Mouse (Mus musculus) spleen, postnatal 36 days (tissue): ENCODE data around the gene I830077J02Rik.
"Not testable (repeated sequence)": the region's sequence is repeated elsewhere in the genome, so short reads cannot be mapped to it uniquely, and the experiment has no call there.

Experiments
- DNase-seq, 2 experiments: peaks; one replicate each; pipeline ENCODE4 v3.0.0; 2022; ENCODE audit warnings: low spot score in 2 of 2, mixed read lengths in 1 of 2

I830077J02Rik gene

DNA sequence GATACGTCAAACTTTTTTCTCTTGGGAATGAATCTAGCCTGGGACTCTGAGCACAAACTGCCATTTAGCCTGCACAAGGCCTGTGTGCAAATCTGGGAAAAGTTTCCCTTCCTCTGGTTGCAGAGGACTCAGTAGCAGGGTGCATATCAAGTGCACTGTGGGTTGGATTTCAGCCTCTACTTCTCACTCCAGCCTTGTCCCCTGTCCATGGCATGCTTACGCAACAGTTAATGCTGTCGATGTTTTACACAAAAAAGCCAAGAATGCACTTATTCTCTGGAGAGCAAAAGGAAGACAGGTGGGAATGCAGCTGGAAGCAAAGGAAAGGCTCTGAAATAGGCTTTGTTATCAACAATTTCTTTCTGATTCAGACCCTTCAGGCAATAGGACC is 14.1 kb downstream of the I830077J02Rik start:
- no peak for DNase-seq

DNA sequence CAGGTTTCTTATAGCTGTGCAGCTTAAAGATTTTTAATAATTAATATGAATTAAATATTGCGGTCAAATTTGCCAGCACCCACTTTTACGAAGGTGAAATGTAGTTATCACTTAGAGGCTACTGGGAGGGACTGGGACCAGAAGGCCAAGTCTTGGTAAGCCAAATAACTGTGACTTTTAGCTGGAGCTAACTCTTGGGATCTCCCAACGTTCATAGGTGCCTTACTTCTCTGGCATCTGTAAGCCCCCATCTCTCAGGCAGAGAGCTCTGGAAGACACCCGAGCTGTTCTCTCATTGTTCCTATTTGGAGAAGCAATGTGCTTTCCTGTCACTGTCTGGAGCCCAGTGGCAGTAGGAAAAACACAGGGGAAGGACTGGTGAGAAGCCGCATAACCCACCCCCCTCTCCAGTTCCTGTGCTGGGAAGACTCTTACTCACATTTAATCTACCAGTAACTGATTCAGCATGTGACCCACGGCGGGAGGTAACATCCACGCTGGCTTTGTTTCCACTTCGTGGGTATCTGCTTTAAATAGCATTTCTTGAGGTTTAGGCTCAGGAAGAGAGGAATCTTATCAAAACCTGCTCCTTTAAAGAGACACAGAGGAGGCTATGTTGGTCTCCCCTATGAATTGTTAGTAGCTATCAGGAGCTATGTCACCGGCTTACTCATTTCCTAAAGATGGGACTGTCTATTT is 14.7 kb downstream of the I830077J02Rik start:
- no peak for DNase-seq

DNA sequence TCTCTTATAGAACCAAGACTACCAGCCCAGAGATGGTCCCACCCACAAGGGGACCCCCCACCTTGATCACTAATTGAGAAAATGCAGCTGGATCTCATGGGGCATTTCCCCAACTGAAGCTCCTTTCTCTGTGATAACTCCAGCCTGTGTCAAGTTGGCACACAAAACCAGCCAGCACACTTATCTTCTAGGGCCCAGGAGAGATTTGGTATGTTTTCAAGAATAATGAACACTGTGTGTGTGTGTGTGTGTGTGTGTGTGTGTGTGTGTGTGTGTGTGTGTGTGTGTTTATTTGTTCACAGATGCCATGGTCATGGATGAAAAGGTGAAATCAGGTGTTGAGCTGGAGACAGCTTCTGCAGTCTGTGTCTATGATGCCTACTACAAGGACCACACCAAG is 16.0 kb downstream of the I830077J02Rik start:
- DNase-seq = not testable (repeated sequence)

DNA sequence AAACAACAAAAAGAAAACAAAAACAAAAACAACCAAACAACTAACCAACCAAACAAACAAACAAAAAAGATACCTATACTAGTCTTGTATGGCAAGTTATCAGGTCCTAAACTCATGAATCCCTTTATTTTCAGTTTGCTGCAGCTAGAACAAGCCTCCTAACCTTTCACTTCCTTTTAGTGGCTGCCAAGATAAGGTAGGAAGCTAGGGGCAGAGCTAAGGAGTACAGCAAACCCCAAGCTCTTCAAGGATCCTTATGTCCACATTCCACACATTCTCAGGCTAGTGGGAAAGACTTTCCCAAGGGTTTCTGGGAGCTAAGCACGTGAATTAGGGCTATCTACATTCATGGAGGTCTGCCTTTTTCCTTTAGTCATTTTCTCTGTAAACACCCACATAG is 17.2 kb downstream of the I830077J02Rik start:
- no peak for DNase-seq

DNA sequence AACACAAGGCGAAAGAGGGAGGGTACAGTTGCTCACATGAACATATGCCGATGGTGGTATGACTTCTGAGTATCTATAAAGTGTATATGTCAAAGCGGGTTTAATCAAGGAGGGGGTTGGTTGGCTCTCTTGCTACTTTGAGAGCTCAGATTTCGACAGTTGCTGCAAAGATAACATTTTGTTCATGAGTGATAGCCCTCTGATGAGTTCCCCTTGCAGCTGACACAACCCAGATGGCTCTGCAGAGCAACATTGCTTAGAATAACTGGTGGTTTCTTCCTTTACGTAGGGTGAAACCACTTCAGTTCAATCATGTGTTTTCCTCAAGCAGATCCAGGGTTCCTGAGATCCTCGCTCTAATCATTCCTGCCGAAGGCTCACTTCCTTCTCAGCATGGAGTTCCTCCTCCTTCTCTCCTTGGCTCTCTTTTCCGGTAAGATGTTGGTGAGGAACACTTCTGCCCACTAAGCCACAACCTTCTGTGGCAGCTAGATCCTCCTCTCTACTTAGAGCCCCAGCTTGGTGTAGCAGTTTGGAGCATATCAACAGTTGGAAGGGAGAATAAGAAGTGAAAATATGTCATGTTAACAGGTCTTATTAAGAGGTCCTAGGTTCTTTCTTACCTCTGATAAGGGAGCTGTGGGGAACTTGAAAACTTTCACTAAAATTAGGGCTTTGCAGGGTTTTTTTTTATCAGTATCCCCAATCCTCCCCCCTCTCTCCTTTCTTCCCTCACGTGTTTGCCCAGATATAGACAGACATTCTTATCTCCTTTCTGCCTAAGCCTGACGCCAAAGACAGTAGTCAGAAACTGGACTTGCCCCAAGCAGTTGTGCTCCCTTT is 18.4 kb downstream of the I830077J02Rik start:
- DNase-seq = no peak

DNA sequence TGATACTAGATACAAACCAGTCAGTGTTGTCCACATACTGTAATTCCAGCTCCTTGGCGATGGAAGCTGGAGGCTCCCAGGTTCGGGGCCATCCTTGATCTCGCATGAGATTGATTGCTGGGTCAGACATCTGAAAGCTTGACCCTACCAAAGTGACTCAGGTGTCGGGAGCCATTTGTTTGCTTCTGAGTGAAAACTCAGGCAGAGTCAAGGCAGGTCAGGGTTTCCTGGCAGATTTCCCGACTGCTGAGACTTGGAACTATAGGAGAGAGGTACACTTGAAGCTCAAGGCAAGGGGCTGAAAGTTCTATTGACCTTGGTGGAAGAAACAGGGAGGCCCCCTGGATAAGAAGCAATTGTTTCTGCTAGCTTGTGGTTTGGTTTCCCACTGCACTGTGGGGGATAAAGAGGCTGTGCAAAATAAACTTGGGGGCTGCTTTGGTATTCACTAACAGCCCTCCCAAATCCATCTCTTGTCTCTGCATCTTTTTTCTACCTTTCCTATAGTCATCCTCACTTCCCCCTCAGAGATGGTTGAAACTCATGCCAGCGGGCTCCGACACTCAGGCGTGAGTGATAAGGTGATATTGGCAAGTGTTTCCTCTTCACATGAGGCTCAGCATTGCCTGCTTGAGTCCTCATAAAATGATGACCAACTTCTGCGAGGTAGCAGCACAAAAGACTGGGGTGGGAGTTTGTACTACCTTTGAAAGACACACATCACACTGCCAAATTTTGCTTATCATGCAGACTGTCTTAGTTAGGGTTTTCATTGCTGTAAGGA is 20.2 kb downstream of the I830077J02Rik start:
- no peak for DNase-seq

DNA sequence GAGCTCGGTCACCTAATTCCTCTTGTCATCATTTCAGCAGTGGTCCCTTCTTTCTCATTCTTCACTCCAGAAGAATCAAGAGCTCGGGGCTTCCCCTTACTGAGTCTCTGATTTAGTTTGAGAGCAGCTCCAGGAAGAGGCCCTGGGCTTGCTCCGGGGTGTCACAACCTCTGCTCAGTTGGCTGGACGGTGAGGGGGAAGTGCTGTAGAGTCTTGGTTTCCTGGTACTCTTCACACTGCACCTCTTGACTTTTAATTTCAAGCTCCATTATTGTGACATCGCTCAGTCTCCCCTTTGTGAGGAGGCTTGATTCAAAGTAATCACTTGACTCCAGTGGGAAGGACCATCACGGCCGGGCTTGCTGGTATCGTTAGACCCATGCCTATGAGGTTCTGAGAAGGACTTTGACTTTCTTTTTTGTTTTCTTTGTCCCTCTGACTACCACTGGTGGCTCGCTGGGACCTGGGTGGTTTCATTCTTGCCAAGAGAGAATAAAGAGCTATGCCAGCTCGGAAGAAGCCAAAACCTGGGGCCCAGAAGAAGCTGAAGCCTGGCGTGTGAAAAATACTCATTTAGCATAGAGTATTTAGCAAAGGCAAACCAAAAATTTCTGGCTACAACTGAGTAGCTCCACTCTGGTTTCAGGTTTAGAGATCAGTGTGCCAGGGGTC is 21.8 kb downstream of the I830077J02Rik start:
- DNase-seq = peak; percentile 73

DNA sequence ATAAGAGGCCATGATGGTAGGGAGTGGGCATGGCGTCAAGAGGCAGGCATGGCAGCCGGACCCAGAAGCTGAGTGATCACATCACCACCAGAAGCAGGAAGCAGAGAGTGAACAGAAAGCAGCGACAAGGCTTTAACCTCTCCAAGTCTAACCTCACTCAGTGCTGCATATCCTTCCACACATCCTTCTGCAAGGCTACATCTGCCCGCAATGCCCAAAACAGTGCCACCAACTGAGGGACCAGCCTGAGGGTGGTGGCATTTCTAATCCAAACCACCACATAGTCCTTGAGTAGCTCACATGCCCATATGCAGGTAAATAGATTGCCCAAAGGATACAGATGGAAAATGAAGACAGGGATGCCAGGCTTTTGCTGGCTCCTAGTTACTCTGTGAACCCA is 23.5 kb downstream of the I830077J02Rik start:
- no peak for DNase-seq

DNA sequence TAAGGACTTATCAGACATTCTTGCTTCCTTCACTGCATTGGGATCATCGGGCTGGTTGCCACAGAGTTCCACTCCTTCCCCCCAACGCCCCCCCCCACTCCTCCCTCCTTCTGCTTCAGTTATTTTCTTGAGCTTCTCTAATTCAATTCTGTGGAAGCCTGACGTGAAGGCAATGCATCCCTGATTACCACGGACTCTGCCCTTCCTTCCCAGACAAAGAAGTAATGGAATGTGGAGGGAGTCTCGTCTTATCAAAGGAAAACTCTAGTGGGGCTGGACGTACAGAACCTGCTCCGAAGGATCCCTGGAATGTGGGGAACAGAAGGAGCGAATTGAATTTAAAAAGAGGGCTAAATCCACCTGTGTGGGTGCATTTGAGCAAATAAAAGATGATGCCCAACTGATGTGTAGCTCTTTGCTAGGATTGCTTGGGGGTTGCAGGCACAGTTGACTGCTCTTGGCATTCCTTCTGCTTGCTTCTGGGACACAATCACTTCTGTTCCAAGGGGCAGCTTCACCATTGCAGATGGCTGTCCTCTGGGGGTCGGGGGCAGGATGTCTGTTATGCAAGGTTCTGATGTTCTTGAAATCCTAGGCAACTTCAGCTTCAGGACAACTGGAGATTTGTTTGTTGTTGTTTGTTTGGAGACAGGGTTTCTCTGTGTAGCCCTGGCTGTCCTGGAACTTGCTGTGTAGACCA is 24.4 kb downstream of the I830077J02Rik start:
- no peak for DNase-seq

DNA sequence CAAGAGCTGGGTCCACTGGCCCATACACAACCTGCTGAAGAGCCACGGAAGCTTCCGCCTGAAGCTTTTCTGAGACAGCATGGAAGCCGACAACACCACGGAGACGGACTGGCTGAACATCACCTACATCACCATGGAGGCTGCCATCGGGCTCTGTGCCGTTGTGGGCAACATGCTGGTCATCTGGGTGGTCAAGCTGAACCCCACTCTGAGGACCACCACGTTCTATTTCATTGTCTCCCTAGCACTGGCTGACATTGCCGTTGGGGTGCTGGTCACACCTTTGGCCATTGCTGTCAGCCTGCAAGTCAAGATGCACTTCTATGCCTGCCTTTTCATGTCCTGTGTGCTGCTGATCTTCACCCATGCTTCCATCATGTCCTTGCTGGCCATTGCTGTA is 27.7 kb downstream of the I830077J02Rik start:
- DNase-seq = no peak

DNA sequence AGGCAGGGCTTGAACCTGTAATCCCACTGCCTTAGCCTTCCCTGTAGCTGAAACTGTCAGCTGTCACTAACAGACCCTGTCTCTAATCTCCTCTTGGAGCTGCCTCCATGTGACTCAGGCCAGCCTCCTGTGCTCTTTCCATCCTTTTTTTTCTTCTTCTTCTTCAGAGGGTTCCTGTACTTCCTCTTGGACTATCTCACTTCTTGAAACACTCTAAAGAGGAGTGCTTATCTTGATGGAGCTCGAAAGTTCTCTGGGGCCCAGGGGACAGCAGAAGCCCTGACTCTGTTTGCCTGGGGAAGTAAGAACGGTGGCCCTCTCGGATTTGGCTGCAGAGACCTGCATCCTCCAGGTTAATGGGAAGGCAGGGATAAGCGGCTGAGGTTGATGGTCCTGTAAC is 28.3 kb downstream of the I830077J02Rik start:
- no peak for DNase-seq

DNA sequence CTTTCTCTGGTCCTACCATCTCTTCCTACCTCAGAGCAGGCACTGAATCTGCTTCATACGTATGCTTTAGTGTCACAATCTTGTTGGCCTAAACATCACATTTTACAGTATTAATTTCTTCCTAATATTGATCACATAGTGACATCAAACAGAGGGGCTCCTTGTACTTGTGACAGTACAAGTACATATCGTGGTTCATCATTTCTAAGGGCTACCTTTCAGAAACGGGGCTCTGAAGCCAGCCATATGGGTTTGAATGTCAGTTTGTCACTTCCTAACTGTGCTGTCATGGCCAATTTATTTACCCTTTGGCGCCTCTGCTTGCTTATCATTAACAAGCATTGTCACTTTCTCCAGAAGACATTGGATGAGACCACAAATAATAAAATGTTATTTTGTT is 31.0 kb downstream of the I830077J02Rik start:
- DNase-seq = no peak

DNA sequence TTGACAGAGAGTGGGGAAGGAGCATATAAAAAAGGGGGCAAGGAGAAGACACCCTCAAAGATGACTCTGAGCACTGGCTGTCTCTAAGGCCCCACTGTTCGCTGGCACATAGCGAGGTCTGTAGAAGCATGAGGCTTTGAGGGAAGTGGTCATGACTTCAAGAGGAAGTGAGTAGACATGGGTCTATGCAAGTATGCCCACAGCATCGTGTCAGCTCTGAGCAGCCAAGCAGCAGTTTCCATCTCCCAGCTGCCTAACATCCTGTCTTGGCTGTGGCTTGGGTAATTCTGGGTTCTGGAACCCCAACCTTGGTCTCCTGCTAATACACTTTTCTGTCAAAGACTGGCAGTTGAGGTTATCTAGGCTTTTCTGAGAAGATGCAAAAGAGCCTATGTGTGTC is 31.7 kb downstream of the I830077J02Rik start:
- DNase-seq = peak; percentile 83 to 84

DNA sequence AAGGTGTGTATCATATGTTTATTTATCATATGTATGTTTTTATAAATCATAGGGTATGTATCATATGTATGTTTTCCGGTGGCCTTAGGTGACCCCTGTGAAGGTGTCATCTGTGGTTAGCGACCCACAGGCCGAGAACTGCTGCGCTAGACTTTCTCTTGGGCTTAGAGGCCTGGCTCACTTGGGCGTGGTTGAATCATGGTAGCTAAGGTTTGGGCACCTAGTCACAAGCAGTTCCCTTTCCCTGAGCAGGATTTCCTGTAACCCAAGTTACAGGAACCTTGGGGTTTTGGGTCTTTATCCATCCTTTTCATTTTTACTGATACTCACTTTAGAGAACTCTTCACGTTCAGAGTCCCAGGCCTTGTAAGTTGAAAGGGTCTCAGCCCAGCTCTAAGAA is 32.2 kb downstream of the I830077J02Rik start:
- DNase-seq = peak in 1 of 2 experiments; percentile 25

DNA sequence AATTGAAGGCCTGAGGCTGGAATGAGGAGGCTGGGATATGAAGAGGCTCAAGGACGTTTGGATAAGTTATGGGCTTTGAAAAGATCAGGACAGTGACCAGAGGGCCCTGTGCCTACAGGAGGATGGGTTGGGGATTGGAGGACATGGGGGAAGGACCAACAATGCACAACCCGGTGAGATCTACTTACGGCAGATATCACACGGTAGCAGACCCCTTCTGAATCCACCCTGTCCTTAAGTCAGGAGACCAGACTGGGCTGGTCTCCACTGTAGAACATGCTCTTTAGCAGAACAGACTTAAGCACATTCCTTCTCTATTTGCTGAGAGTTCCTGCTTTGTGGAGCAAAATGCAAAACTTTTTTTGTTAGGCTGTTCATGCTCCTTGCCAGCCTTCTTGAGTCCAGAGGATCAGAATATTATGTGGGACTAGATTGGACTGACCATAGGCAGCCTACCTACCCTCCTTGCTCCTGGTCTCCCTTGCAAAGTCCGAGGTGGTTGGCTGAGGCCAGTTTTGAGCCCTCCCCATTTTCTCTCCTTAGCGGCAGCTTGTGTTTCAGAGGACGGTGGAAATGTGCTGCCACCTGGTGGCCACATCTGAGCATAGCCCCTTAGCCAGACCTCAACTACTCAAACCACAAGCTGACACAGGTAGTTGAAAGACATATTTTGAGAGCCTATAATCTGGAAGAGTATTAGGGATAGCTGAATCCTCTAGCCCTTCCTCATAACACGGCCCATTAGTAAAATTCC is 32.9 kb downstream of the I830077J02Rik start:
- DNase-seq = peak; percentile 81

DNA sequence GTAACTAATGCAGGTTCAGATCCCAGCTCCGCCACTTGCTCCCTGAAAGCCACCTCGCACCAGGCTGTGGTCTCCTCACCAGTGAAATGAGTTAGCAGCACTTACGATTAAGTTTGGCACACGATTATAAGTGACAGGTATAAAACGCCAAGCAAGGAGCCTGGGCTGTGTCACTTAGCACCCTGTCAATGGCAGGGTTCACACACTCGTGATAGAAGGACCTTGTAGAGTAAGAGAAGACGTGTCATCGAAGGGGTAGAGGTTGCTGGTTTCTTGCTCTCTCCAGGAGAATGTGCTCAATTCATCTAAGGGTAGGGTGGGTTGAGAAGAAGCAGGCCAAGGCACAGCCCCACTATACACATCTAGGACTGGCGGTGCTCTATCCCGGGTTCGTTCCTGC is 33.6 kb downstream of the I830077J02Rik start:
- no peak for DNase-seq

DNA sequence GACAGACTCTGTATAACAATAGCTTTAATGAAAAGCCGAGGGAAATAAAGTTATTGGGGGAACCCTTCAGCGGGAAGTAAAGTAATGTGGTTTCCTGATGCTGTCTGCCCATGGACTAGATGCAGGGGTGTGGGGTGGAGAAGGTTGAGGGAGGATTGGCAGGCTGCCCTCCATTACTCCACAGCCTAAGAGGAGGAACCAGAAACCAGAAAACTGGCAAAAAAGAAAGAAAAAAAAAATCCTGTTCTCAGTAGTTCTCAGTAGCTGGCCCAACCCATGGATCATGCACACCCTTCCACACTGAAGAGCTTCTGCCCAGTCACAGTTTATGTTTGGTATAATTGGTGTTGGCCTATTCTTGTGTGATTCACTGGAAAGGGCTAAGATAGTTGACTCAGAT is 34.1 kb downstream of the I830077J02Rik start:
- DNase-seq = peak; percentile 29 to 51

DNA sequence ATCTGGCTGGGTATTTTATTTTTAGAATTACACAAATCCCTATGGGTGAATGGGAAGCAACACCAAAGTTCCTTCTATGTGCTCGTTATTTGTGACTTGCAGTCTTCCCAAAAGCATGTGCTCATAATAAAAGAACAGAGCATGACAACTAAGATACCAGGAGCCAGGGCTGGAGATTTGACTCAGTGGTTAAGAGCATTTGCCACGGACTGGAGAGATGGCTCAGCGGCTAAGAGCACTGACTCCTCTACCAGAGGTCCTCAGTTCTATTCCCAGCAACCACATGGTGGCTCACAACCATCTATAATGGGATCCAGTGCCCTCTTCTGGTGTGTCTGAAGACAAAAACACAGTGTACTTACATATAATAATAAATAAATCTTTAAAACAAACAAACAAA is 35.7 kb downstream of the I830077J02Rik start:
- no peak for DNase-seq

DNA sequence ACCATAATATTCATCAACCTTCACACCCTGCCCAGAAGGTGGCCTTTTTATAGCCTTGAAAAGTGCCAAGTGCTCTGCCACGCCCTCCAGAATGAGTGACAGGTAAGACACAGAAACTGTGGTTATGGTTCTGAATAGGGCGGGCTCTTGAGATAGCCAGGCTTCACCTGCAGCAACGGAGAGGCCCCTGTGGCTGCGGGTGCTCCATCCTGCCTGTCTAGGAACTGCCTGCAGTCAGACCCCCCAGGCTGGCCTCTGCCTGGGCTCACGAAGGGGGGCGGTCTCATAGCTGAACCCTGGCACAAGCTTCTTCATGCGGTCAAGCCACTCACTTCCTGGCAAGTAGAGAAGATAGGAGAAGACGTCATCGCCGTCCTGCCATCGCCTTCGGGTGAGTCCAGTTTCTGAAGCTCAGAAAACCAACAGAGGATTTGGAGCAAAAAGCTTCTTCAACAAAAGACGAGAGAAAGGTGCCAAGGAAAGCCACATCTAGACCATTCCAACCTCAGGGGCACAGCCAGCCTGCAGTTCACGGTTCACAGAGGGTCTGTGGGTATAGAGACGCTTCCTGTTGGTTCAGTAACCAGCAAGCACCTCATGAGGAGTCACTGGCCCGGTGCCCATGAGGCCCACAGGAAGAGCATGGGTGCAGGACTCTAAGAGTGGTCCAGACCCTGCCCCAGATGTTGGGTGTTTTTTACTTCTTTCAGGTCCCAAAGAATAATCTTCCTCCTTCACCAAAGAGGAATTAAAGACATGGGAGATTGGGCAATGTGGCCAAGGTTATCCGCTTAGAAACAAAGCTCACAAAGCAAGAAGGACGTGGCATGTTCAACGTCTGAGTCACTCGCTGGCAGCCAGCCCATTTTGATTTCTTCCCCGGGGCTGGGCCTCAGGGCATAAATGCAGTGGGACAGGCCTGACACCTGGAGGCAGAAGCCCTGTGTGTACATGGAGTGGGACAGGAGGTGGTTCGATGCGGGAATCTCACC is 37.6 kb downstream of the I830077J02Rik start:
- DNase-seq = peak; percentile 86 to 91
